Mouse (Mus musculus): ENCODE measurements at regions not wholly inside any gene's neighbourhood (a gene's known extent, or its start where the extent isn't known, plus 50 kb on each side); places are given as distances from the start of the nearest gene placed in this dataset.

DNA sequence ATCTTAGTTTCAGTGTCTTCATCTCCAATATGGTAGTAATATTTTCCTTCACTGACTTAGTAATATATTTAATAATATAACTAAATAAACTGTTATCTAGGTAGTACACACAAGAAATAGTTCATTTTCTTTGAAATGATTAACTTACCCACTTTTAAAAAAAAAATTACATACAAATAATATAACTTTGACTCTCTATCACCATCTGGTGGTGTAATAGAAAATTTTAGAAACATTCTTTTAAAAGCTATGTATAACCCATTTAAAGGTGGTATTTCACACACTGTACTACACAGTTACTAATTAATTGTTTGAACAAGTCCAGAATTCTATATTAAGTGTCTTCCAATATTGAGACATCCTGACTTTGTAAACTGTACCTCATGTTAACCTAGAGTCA lies 53.9 kb upstream of the Olfr266 start:
- no peak for DNase-seq
- intact Hi-C loops (cut with DNase I): loop anchor here (5.0 kb wide), 1 partner anchor 108 kb away; no protein-coding TSS in a partner anchor

DNA sequence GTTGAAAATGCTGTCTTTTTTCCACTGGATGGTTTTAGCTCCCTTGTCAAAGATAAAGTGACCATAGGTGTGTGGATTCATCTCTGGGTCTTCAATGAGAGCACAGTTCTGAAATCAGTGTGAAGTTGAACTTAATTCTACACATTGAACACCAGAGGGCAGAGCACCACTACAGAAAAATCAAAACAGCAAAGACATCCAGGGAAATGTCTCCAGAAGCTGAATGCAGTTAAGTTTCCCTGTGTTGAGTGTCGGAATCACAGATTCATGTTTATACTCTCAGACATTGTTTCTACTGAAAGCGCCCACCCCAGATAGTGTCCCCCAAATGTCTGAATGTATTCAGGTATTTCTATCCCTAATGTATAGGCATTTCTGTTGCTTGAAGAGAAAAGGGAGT lies 77.1 kb upstream of the Olfr266 start:
- intact Hi-C loops (cut with DNase I): loop anchor here (5.0 kb wide), 2 partner anchors 179 to 284 kb away; no protein-coding TSS in a partner anchor
- peak in 1 of 2 experiments; percentile 15 for DNase-seq

DNA sequence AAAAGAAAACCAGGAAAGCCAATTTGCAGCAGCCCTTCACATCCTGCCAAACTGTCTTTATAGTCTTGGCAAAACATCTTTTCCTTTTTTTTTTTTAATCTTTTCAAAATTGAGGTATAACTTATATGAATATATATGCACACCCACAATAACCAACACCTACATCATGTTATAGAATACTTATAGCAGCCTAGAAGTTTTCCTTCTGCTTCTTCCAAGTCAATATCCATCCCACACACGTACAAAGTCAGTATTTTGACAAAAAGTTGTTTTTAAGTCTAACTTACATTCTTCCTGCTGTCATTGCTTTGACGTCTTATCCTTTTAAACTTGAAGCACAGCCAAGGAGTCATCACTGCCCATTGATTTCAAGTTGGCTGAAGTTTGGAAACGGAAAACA lies 80.6 kb upstream of the Olfr266 start:
- DNase-seq: no peak
- intact Hi-C loops (cut with DNase I): no loop called here

- intact Hi-C loops (cut with DNase I): no loop called here
- DNase-seq: no peak
These were observed 99.9 kb upstream of the Kcna3 start for GRCm38 (mm10) chr3:106936067-106936466.

GRCm38 (mm10) chr3:106940095-106940494 lies 95.9 kb upstream of the Kcna3 start:
- DNase-seq: peak in 1 of 2 experiments; percentile 1
- intact Hi-C loops (cut with DNase I): no loop called here

GRCm38 (mm10) chr3:106955555-106956446 lies 80.2 kb upstream of the Kcna3 start:
- DNase-seq: peak in 1 of 2 experiments; percentile 2
- intact Hi-C loops (cut with DNase I): no loop called here

DNA sequence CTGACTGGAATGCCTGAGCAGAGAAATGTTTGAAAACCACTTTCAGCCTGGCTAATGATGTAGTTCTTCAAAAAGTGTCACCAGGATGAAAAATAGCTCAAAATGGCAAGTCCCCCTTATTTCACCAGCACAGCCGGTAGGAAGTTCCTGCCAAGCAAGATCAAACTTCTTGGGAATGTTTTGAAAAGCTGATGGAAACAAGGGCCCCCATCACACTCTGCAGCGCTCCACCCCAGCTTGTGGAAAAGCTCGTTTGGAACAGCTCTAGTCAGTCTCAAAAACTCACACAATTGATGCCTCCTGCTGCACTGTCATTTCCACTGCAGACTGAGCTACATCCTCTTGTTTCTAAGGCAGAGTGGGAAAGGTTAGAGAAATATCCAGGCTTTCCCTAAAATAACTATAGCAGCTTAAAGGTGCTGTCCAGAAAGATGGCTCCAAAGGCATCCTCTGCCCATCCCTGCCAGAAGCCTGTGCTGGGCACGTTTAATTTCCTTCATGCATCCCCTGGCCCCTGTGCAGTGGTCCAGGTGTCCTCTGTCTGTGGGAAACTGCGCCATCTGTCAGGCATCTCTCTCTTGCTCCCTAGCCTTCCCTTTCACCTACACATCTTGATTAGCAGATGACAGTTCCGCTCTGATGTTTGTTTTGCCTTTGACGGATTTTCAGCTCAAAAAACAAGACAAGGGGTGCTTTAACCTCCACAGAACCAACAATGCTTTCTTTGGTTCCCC lies 78.6 kb upstream of the Kcna3 start:
- no peak for DNase-seq
- intact Hi-C loops (cut with DNase I): no loop called here

DNA sequence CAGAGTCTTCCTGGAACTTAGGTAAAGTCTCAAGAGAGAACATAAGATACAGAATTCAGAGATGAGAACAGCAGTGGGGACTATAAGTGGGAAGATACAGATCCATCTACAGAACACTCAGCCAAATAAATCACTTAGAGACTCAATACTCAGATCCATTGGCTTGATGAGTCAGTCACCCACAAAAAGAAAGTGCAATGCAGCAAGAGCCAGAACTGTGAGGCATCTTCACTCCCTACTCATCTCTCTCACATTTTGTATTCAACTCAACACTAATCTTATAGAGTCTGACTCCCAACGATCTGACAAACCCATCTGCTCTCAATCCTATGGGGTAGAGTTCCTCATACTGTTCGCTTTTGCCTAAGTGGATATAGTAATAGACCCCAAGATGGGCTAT lies 77.8 kb upstream of the Kcna3 start:
- intact Hi-C loops (cut with DNase I): no loop called here
- DNase-seq: no peak

GRCm38 (mm10) chr3:106960596-106960995 lies 75.4 kb upstream of the Kcna3 start:
- intact Hi-C loops (cut with DNase I): no loop called here
- DNase-seq: no peak

DNA sequence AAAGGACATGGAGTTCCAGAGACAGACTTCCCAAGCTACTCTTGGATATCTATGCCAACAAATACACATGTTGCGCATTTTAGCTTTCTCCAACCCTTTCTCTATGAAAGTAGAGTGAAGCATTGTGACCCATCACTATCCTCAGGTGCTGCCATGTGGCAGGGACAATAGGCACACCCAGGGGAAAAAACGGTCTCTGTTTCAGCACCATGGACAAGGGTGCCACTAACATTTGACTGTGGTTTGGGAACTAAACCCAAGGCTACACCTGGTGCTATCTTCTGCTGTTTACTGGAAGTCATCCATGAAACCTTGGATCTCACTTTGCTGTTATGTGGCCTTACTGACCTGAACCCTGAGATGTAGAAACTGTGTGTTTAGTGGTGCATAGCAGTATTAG lies 73.5 kb upstream of the Kcna3 start:
- intact Hi-C loops (cut with DNase I): no loop called here
- peak in 1 of 2 experiments; percentile 16 for DNase-seq

GRCm38 (mm10) chr3:106966198-106966597 lies 69.8 kb upstream of the Kcna3 start:
- no peak for DNase-seq
- intact Hi-C loops (cut with DNase I): no loop called here

GRCm38 (mm10) chr3:106967479-106967878 lies 68.5 kb upstream of the Kcna3 start:
- intact Hi-C loops (cut with DNase I): no loop called here
- DNase-seq: no peak

GRCm38 (mm10) chr3:106974114-106974789 lies 61.7 kb upstream of the Kcna3 start:
- intact Hi-C loops (cut with DNase I): no loop called here
- no peak for DNase-seq

DNA sequence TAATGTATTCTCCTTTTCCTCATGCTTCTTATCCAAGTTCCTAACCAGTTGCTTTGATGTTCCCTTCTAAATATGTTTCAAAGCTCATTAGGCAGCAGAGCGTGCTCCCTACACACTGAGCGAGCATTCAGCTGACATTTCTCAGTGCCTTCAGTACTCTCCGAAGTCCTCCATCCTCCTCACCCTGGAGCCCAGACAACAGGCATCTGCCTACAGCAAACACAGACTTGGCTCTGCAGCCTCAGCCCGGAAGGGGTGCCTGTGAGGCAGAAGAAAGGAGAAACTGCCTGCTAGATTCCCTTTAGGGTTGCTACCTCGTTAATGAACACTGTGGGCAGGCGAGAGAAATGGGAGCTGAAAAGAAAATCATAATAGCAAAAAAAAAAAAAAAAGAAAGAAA lies 57.2 kb upstream of the Kcna3 start:
- intact Hi-C loops (cut with DNase I): no loop called here
- DNase-seq: no peak

- intact Hi-C loops (cut with DNase I): no loop called here
- no peak for DNase-seq
These were observed 55.1 kb upstream of the Kcna3 start for GRCm38 (mm10) chr3:106980914-106981313.

DNA sequence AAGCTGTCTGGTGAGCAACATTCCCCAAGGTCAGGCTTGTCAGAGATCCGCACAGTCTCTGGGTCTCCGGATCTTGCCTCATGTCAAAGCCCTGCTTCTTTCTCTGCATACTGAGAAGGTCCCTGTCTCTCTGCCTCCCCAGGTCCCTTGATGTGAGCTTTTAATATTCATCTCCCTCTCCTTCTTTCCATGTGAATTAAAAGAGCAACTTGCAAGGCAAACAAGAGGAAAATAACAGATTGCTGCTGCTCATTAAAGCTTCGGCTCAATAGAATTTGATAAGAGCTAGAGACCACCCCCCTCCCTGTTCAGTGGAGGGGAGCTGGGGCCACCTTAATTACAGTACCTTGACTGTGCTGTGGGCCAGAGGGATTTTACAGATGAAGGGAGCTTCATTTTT lies 54.6 kb upstream of the Kcna3 start:
- DNase-seq: no peak
- intact Hi-C loops (cut with DNase I): no loop called here

DNA sequence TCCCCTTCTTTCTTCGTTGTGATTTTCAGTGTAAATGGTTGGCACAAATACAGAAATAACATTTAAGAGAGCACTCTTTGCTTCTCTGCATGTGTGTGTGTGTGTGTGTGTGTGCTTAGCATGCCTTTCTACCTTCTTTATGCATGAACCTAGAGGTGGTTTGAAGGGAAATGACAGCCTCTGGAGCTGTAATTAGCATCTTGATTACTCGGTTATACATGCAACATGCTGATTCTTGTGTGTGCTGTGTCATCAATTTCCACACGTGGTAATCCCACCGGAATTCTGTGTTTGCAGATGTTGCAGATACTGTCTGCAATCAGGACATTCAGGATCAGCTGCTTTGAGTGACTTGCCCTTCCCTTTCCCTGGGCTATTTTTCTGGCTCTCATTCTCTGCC lies 51.7 kb upstream of the Kcna3 start:
- no peak for DNase-seq
- intact Hi-C loops (cut with DNase I): no loop called here

All from heart, postnatal 14 days (tissue).